Mouse (Mus musculus) CH12.LX (cell line): ENCODE measurements around the gene Rprd1b.

Experiments used
- CHD1 ChIP-seq: IDR thresholded peaks from 2 replicates; pipeline ENCODE4 v1.6.1; 2012; ENCODE audit warnings: low read depth, low read length, improper control_type of control experiment, inconsistent platforms
- CTCF ChIP-seq, 2 experiments: IDR thresholded peaks in 1 of 2; conservative IDR thresholded peaks in 1 of 2; 2 replicates each; pipeline ENCODE4 v1.5.1; 2011 to 2012; ENCODE audit warnings: low read depth in 2 of 2, low read length in 2 of 2, improper control_type of control experiment in 1 of 2, inconsistent platforms in 1 of 2, mild to moderate bottlenecking in 1 of 2, moderate library complexity in 1 of 2
- ELF1 ChIP-seq: IDR thresholded peaks from 2 replicates; pipeline ENCODE4 v1.6.1; 2014; ENCODE audit warnings: low read depth, mild to moderate bottlenecking, inconsistent platforms, low read length, improper control_type of control experiment
- EP300 ChIP-seq: IDR thresholded peaks from 2 replicates; pipeline ENCODE4 v1.6.1; 2011; ENCODE audit warnings: low read length, improper control_type of control experiment
- GABPA ChIP-seq: IDR thresholded peaks from 2 replicates; pipeline ENCODE4 v1.6.1; 2012; ENCODE audit warnings: low read depth, low read length, improper control_type of control experiment, inconsistent platforms; ENCODE audit not compliant: insufficient replicate concordance
- MAFK ChIP-seq: IDR thresholded peaks from 2 replicates; pipeline ENCODE4 v1.6.1; 2011; ENCODE audit warnings: low read length, improper control_type of control experiment; ENCODE audit not compliant: insufficient replicate concordance
- POLR2A ChIP-seq: IDR thresholded peaks from 2 replicates; pipeline ENCODE4 v1.6.1; 2011; ENCODE audit warnings: low read depth, mild to moderate bottlenecking, improper control_type of control experiment, low read length
- RAD21 ChIP-seq: IDR thresholded peaks from 2 replicates; pipeline ENCODE4 v1.6.1; 2011; ENCODE audit warnings: low read depth, mild to moderate bottlenecking, low read length, improper control_type of control experiment, moderate library complexity
- ZC3H11A ChIP-seq: IDR thresholded peaks from 2 replicates; pipeline ENCODE4 v1.6.1; 2012; ENCODE audit warnings: low read depth, mild to moderate bottlenecking, inconsistent platforms, low read length, improper control_type of control experiment

DNA sequence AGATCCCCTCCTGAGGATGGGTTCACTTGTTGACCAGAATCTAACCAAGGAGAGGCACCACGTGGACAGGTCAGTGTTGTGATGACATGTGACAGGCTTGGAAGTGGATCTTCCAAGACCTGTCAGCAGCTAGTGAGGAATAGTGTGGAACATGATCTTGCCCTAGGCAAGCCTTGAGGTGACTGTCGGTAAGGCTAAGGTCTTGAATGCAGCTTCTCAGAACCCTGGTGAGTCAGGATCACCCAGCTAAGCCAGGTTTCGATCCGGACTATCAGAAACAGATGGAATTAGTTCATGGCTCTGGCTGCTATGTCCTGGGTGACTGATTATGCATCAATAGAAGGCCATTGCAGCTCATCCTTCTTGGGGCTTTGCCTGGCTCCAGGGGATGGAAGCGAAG is 70.4 kb downstream of the Rprd1b start:
- no peak for TF ChIP-seq CTCF (conservative IDR thresholded peaks at IDR 0.05 in 1 of 2, IDR thresholded peaks at IDR 0.05 in 1 of 2; ENCODE audit: low read depth in 2 of 2, low read length in 2 of 2)
- no peak for TF ChIP-seq POLR2A
- TF ChIP-seq ZC3H11A, result no peak
- no peak for TF ChIP-seq EP300
- TF ChIP-seq ELF1, result no peak
- TF ChIP-seq MAFK, result no peak
- TF ChIP-seq CHD1, result no peak
- TF ChIP-seq RAD21, result no peak
- no peak for TF ChIP-seq GABPA
